Comparison of ENCODE assay signal across 8 mouse cellular contexts in genomic region chr4:133353367-133354365, GRCm38 (mm10). TPM values are rescaled to one million over a fixed set of nuclear protein-coding genes. Genes with fewer than 3 reads are reported as not detected.
DNase-seq lines count a peak whose midpoint lies in the region; ATAC-seq and TF ChIP-seq lines count a peak whose summit lies in the region.

Gene Wdtc1 (minus strand): TSS chr4:133353481.

- no peak within 1 kb of the TSS for H3K4me2 ChIP-seq in kidney, embryonic 15.5 days

- no peak within 1 kb of the TSS for H3K27ac ChIP-seq in kidney, embryonic 15.5 days
- H3K27ac ChIP-seq in bone marrow macrophage, adult 2 months (ENCODE audit: insufficient read depth, low read depth, low read length): peak within 1 kb of the TSS; percentile 54
- H3K27ac ChIP-seq in heart, adult 2 months: no peak within 1 kb of the TSS
- peak within 1 kb of the TSS; percentile 65 for H3K27ac ChIP-seq in macrophage

- H3K9me3 ChIP-seq in kidney, embryonic 15.5 days (replicated peaks): no peaks in the 10 kb centered on the region

- intact Hi-C loops in heart, adult 2 months (cut with DNase I): no loop called here

- H3K79me2 ChIP-seq in heart, adult 2 months (replicated peaks; ENCODE audit: control insufficient read depth, insufficient read depth, low read length): no peaks in the 10 kb centered on the region
- H3K79me2 ChIP-seq in macrophage (ENCODE audit: inconsistent target): no peaks in the 10 kb centered on the region

- no peaks in the 10 kb centered on the region for H3K4me1 ChIP-seq in kidney, embryonic 15.5 days
- H3K4me1 ChIP-seq in bone marrow macrophage, adult 2 months (ENCODE audit: control insufficient read depth, insufficient read depth, low read length): peaks cover 12% of the 10 kb centered on the region
- H3K4me1 ChIP-seq in heart, adult 2 months (ENCODE audit: control insufficient read depth, insufficient read depth, low read length): no peaks in the 10 kb centered on the region

- H3K4me3 ChIP-seq in kidney, embryonic 15.5 days (replicated peaks): no peak within 1 kb of the TSS
- H3K4me3 ChIP-seq in bone marrow macrophage, adult 2 months (ENCODE audit: insufficient read depth, low read length): no peak within 1 kb of the TSS
- no peak within 1 kb of the TSS for H3K4me3 ChIP-seq in heart, adult 2 months
- no peak within 1 kb of the TSS for H3K4me3 ChIP-seq in macrophage (ENCODE audit: inconsistent target)

- WGBS in kidney, embryonic 15.5 days: 85% methylated on average over 23 of the region's 23 CpGs
- 82% methylated on average over 23 of the region's 23 CpGs for WGBS in heart, adult 2 months
- WGBS in macrophage (ENCODE audit: missing documents): 62% methylated on average over 23 of the region's 23 CpGs

- H3K36me3 ChIP-seq in kidney, embryonic 15.5 days: no peaks in the 10 kb centered on the region
- no peaks in the 10 kb centered on the region for H3K36me3 ChIP-seq in heart, adult 2 months (ENCODE audit: control insufficient read depth, insufficient read depth, low read length)
- no peaks in the 10 kb centered on the region for H3K36me3 ChIP-seq in macrophage (ENCODE audit: inconsistent target)

- TF ChIP-seq POLR2A in bone marrow macrophage, adult 2 months (IDR thresholded peaks at IDR 0.05; ENCODE audit: borderline replicate concordance, low read depth, low read length): no peak
- TF ChIP-seq POLR2A in heart, adult 2 months (IDR thresholded peaks at IDR 0.05; ENCODE audit: insufficient read depth, low read depth, low read length): no peak

- no peak for ATAC-seq in kidney, embryonic 15.5 days (replicated peaks; ENCODE audit: low FRiP score)
- ATAC-seq in inflammation-experienced regulatory T-cells, adult 6 months: no peak

- DNase-seq in kidney, adult 18-20 months: no peak
- DNase-seq in heart, adult 2 months: peak in 1 of 2 experiments; percentile 29
- DNase-seq in layer of hippocampus, postnatal 36 days: no peak
- DNase-seq in thymus, postnatal 14 days: no peak

- TF ChIP-seq EP300 in heart, adult 2 months (IDR thresholded peaks at IDR 0.05; ENCODE audit: insufficient read depth, low read depth, low read length): no peak

- H3K9ac ChIP-seq in kidney, embryonic 15.5 days: no peak within 1 kb of the TSS
- no peak within 1 kb of the TSS for H3K9ac ChIP-seq in heart, adult 2 months (ENCODE audit: low read depth, low read length)

- no peak for TF ChIP-seq CTCF in bone marrow macrophage, adult 2 months (IDR thresholded peaks at IDR 0.05; ENCODE audit: low read depth, low read length)
- TF ChIP-seq CTCF in heart, adult 2 months (IDR thresholded peaks at IDR 0.05): no peak

- H3K27me3 ChIP-seq in kidney, embryonic 15.5 days: no peaks in the 10 kb centered on the region
- no peaks in the 10 kb centered on the region for H3K27me3 ChIP-seq in heart, adult 2 months (ENCODE audit: control insufficient read depth, insufficient read depth, low read length)

RNA-seq across cellular contexts. Expression of gene Wdtc1, which starts in this region (rescaled TPM):
- polyA plus RNA-seq in kidney, embryonic 15.5 days (2015; fragmentation: Nextera tagmentation; extraction: Ambion mirVana): 12.0 and 13.1 TPM in 2 replicates
- 30.5 TPM in 2 replicates for polyA plus RNA-seq in bone marrow macrophage, adult 2 months (2012; ENCODE audit: insufficient read depth, insufficient read length, missing spikeins)
- 10 to 100 TPM; 73.6 to 96.1 TPM for total RNA-seq in heart, adult 2 months (2021)
- 61.8 and 65.1 TPM in 2 replicates for polyA plus RNA-seq in heart, adult 2 months (2012; rRNA removed)
- total RNA-seq in layer of hippocampus, postnatal 36 days (2021): 10 to 100 TPM; 78.5 to 78.9 TPM
- total RNA-seq in macrophage (2018; cell fraction: chromatin; rRNA removed): 10 to 100 TPM; 12.4 to 41.2 (median 26.6) TPM
- total RNA-seq in macrophage (2018; cell fraction: cytosol; rRNA removed): 10 to 100 TPM; 18.2 to 35.7 (median 26.8) TPM
- total RNA-seq in macrophage (2018; cell fraction: nucleus; rRNA removed): 10 to 100 TPM; 19.2 to 33.6 (median 24.4) TPM
- 19.3 to 24.9 TPM (median 22.8 TPM) in 3 replicates for polyA plus RNA-seq in macrophage (2018)
- polyA plus RNA-seq in inflammation-experienced regulatory T-cells, adult 6 months (2017; shearing (Covaris generic)): 10 to 100 TPM in 1 of 3 experiments, 1 to 10 TPM in 2; 5.0 to 10.2 (median 8.8) TPM

Comparison
In these comparisons a context has a peak if more than half of its experiments do, and no peak if none do; other contexts are left out.
1. H3K27ac ChIP-seq: peak in bone marrow macrophage, adult 2 months (single experiment) and macrophage (single experiment); none in kidney, embryonic 15.5 days (single experiment) and heart, adult 2 months (single experiment).